Mouse (Mus musculus) embryonic facial prominence, embryonic 11.5 days (tissue): ENCODE data around the gene H2afy. TPM values are rescaled to one million over a fixed set of nuclear protein-coding genes. Genes with fewer than 3 reads are reported as not detected.

Experiments used
- ATAC-seq: fragments of 200-750 bp; cut with Nextera tagmentation; replicated peaks from 2 replicates; pipeline ENCODE4 v1.8.0; 2017; ENCODE audit warnings: low read depth; ENCODE audit not compliant: insufficient number of reproducible peaks, low FRiP score, low TSS enrichment
- DNase-seq: peaks from one replicate; pipeline ENCODE4 v3.0.0-alpha.2; 2015; ENCODE audit warnings: low spot score
- H3K27ac ChIP-seq: fragments of 300-500 bp; sonication (generic); replicated peaks from 2 replicates; pipeline ENCODE4 v1.5.1; 2014; ENCODE audit warnings: mild to moderate bottlenecking, low read depth, low read length, control low read depth
- H3K27me3 ChIP-seq: fragments of 300-500 bp; sonication (generic); 2 replicates; pipeline ENCODE4 v1.6.1; 2014; ENCODE audit warnings: mild to moderate bottlenecking, low read length, moderate library complexity, mixed read lengths; ENCODE audit not compliant: control insufficient read depth, insufficient read depth
- H3K36me3 ChIP-seq: fragments of 300-500 bp; sonication (generic); replicated peaks from 2 replicates; pipeline ENCODE4 v1.6.1; 2014; ENCODE audit warnings: low read depth, mild to moderate bottlenecking, low read length, moderate library complexity, mixed read lengths; ENCODE audit not compliant: control insufficient read depth, insufficient read depth
- H3K4me1 ChIP-seq: fragments of 300-500 bp; sonication (generic); 2 replicates; pipeline ENCODE4 v1.6.1; 2014; ENCODE audit warnings: low read length, mixed read lengths; ENCODE audit not compliant: control insufficient read depth, insufficient read depth
- H3K4me2 ChIP-seq: fragments of 300-500 bp; sonication (generic); 2 replicates; pipeline ENCODE4 v1.6.1; 2014; ENCODE audit warnings: low read depth, mild to moderate bottlenecking, control low read depth, low read length, moderate library complexity
- H3K4me3 ChIP-seq: fragments of 300-500 bp; sonication (generic); 2 replicates; pipeline ENCODE4 v1.5.1; 2014; ENCODE audit warnings: low read depth, low read length, control low read depth
- H3K9ac ChIP-seq: fragments of 300-500 bp; sonication (generic); replicated peaks from 2 replicates; pipeline ENCODE4 v1.6.1; 2014; ENCODE audit warnings: mild to moderate bottlenecking, control low read depth, low read length
- H3K9me3 ChIP-seq: fragments of 300-500 bp; sonication (generic); replicated peaks from 2 replicates; pipeline ENCODE4 v1.6.1; 2016; ENCODE audit warnings: mild to moderate bottlenecking, low read length, inconsistent platforms, mixed read lengths; ENCODE audit not compliant: control insufficient read depth
- WGBS: fragments of 180-500 bp; shearing (Covaris S2); extraction: QIAGEN DNeasy Blood & Tissue Kit; methylation state at CpG from one replicate; pipeline ENCODE4 v1.1.7; 2014; 5-methylcytosine and 5-hydroxymethylcytosine counted together
- polyA plus RNA-seq: library from polyadenylated mRNA; unstranded; fragments of >200 nt; fragmentation: Nextera tagmentation; extraction: Ambion mirVana; gene quantifications from 2 replicates; pipeline ENCODE4 v1.2.1, GENCODE M21; 2014

H2afy gene
- polyA plus RNA-seq, 1 experiment from 2014 or later, result 651 TPM

DNA sequence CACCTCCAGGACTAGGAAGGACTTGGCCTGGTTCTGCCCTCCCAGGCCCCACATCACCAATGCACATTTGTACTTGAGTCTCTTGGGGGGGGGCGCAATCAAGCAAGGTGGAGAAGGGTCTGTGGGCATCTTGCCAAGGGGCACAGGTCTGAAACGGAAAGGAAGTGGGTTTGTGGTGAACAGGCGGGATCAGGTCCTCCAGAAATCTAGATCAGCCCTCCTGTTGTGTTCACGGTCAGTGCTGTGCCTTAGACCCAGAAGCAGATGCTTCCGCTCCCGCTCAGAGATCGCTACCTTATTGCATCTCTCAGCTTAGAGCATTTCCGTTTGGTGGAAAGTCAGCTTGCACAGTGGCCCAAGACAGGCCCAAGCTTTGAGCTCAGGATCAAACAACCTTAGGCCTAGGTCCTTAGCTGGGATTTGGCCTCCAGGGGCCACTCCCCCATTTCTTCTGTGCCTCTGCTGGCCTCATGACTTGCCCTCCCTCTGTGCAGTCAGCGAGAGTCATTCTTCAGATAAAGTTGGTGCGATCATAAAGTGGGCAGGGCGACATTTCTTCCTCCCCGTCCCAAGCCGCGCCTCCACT lies 22.9 kb upstream of the H2afy start:
- H3K4me1 ChIP-seq, result peaks cover 7% of the 10 kb centered on the region
- no peak overlapping the region for H3K4me2 ChIP-seq
- H3K27ac ChIP-seq, result 0 out of 2 replicates have a peak overlapping the region, but pooled peaks have one; percentile 28
- no peaks in the 10 kb centered on the region for H3K36me3 ChIP-seq
- 48% methylated on average over 14 of the region's 14 CpGs for WGBS
- H3K4me3 ChIP-seq, result no peak overlapping the region
- H3K9ac ChIP-seq, result no peak overlapping the region
- ATAC-seq, result peak; percentile 49; the same call in 1 of the 2 replicates
- H3K9me3 ChIP-seq, result no peaks in the 10 kb centered on the region
- no peaks in the 10 kb centered on the region for H3K27me3 ChIP-seq
- DNase-seq, result no peak

DNA sequence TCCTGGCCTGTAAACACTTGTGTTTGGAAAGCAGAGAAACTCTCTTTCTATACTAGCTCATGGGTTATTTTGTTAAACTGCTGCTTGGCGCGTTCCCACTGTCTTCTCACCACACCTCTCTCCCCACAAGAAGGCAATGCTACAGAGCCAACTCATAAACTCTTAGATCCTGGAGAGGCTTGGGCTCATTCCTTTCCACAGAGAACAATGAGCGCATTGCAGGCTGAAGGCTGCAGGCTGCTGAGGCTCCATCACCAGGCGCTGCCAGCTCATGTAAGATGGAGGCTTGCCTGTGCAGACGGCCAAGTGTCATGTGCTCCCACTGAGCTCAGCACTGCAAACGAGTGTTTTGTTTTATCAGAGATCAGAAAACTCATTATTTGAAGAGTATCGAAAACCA lies 19.5 kb upstream of the H2afy start:
- no peak for ATAC-seq
- Histone ChIP-seq H3K4me1 (peaks cover 7% of the 10 kb centered on the region; the same call in 1 of the 2 replicates), H3K4me3 (no peak overlapping the region), H3K9ac (no peak overlapping the region), H3K9me3 (no peaks in the 10 kb centered on the region), H3K27me3 (no peaks in the 10 kb centered on the region), H3K4me2 (no peak overlapping the region), H3K36me3 (no peaks in the 10 kb centered on the region), H3K27ac (no peak overlapping the region)
- no peak for DNase-seq
- 58% methylated on average over 7 of the region's 7 CpGs for WGBS

DNA sequence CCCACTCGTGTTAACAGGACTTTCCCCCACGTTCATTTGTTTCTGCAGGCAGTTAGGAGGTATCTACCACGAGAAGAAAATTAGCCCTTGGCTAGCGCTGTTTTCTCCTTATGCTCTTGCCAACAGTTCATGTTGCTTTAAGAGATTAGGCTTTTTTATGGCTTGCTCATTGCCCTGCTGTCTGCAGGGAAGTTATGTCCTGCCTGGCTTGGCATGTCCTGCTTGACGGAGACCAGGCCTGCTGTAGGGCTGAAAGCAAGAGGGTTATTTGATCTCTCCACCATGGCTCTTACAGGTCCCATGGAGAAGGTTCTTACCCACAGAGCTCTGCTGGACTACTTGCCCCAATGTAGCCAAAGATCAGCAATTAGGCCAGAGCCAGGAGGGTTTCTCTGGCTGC lies 18.9 kb upstream of the H2afy start:
- Histone ChIP-seq H3K36me3 (no peaks in the 10 kb centered on the region), H3K4me2 (no peak overlapping the region), H3K4me1 (peaks cover 4% of the 10 kb centered on the region; the same call in 1 of the 2 replicates), H3K9me3 (no peaks in the 10 kb centered on the region), H3K4me3 (no peak overlapping the region), H3K27ac (no peak overlapping the region), H3K9ac (no peak overlapping the region), H3K27me3 (no peaks in the 10 kb centered on the region)
- WGBS, result 65% methylated on average over 5 of the region's 5 CpGs
- DNase-seq (no peak), ATAC-seq (no peak)

DNA sequence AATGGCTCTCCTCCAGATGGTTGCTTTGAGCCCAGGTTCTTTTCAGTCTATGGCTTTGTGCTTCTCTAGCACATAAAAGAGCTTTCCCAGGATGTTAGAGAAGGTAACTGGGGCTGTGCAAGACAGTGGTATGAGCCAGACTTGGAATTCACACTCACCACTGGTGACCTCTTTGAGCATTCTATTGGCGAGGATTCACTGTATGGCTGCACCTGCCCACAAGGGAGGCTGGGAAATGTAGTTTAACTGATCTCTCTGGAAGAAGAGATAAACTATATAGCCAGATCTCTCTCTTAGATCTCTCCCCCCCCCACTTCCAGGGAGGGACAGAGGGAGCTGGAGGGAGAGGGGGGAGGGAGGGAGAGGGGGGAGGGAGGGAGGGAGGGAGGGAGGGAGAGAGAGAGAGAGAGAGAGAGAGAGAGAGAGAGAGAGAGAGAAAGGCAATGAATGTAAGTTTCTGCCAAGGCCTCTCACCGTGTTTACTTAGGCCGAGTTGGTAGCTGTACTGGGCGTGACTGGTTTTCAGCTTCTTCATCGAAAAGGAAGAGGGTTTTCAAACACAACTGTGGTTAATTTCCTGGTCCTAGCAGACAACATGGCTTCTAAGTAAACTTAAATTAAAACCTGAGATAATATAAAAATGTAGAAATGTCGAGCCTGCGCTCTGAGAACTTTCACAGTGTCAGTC lies 16.8 kb upstream of the H2afy start:
- Histone ChIP-seq H3K4me3 (no peak overlapping the region), H3K9ac (no peak overlapping the region), H3K4me1 (no peaks in the 10 kb centered on the region), H3K4me2 (no peak overlapping the region), H3K27ac (no peak overlapping the region), H3K36me3 (no peaks in the 10 kb centered on the region), H3K27me3 (no peaks in the 10 kb centered on the region), H3K9me3 (no peaks in the 10 kb centered on the region)
- 63% methylated on average over 7 of the region's 7 CpGs for WGBS
- DNase-seq (no peak), ATAC-seq (no peak)

DNA sequence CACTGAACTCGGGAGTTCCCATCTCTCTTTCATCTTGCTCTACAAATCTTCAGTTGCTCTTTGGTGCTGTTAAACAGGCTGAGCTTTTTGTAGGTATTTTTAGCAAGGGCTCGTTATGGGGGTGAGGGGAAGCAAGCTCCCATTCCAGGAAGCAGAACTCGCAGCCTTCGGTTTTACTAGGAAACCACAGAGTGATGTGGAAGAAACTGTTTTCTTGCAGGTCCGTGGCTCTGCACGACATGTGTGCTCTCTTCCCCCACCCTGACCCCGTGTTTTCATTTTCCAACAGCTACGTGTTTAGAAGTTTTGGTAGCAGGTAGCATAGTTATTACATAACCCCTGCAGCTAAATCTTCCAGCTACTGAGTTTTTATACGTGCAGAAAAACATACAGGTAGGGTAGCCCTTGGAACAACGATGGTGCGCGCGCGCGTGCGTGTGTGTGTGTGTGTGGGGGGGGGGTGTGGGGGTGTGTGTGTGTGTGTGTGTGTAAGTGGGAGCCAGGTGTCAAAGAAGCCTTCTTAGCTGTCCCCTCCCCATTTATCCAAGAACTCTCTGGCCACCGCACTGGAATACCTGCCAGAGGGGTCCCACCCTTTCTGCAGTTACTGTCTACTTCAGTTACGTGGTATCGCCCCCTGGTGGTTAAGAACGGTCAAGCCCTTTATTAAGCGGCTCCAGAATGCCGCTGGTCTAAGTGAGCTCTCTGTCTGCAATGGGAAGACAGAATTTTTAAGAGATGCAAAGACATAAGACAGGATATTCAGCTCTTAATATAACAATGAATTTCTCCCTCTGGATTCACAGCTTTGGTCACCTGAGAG lies 15.5 kb upstream of the H2afy start:
- Histone ChIP-seq H3K36me3 (no peaks in the 10 kb centered on the region), H3K27ac (0 out of 2 replicates have a peak overlapping the region, but pooled peaks have one; percentile 6), H3K27me3 (no peaks in the 10 kb centered on the region), H3K4me2 (no peak overlapping the region), H3K4me3 (no peak overlapping the region), H3K9ac (no peak overlapping the region; the same call in 1 of the 2 replicates), H3K9me3 (no peaks in the 10 kb centered on the region), H3K4me1 (no peaks in the 10 kb centered on the region)
- DNase-seq, result peak; percentile 94
- 0 out of 2 replicates have a peak, but pooled peaks have one; percentile 23 for ATAC-seq
- 41% methylated on average over 22 of the region's 22 CpGs for WGBS

DNA sequence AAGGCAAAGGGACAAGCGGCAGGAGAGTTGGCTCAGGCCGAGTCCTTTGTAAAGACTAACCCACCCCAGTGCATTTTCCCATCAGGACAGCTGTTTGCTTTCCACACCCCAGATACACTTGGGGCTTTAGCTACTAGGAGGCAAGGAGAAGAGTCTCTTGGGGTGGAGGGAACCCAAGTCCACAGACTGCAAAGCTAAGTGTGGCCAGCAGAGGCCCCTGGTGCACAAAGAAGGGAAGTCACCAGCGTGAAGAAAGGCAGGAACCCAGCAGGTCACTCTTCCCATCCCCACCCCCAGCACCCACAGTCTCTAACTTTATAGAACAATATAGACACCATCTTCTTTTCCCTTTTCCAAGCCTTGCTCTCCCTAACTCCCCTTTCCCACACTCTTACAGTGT lies 9.4 kb upstream of the H2afy start:
- no peaks in the 10 kb centered on the region for H3K9me3 ChIP-seq
- WGBS, result 27% methylated on average over 3 of the region's 3 CpGs

DNA sequence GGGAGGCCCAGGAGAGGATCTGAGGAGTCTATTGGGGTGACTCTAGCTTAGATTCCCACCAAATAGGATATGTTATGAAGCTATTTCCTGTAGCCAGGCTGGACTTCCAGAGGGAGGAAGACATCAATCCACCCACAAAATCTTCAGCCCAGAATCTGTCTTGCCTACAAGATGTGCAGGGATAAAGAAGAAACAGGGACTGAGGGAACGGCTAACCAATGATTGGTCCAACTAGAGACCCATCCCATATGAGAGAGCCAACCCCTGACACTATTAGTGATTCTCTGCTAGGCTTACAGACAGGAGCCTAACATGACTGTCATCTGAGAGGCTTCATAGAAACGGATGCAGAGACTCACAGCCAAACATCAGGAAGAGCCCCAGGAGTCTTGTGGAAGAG lies 7.9 kb upstream of the H2afy start:
- no peaks in the 10 kb centered on the region; the same call in 1 of the 2 replicates for H3K4me1 ChIP-seq
- H3K9ac ChIP-seq, result no peak overlapping the region
- no peaks in the 10 kb centered on the region for H3K36me3 ChIP-seq
- no peak overlapping the region for H3K27ac ChIP-seq
- H3K9me3 ChIP-seq, result no peaks in the 10 kb centered on the region
- H3K4me3 ChIP-seq, result no peak overlapping the region
- 55% methylated on average over 2 of the region's 2 CpGs for WGBS
- no peaks in the 10 kb centered on the region for H3K27me3 ChIP-seq
- no peak overlapping the region for H3K4me2 ChIP-seq
- ATAC-seq (no peak), DNase-seq (no peak)

More for the DNA sequence above, 9.4 kb upstream of the H2afy start:
- DNase-seq, result no peak
- H3K4me3 ChIP-seq, result no peak overlapping the region
- H3K4me2 ChIP-seq, result no peak overlapping the region
- H3K27me3 ChIP-seq, result no peaks in the 10 kb centered on the region
- H3K4me1 ChIP-seq, result no peaks in the 10 kb centered on the region; the same call in 1 of the 2 replicates
- no peaks in the 10 kb centered on the region for H3K36me3 ChIP-seq
- no peak overlapping the region for H3K9ac ChIP-seq
- no peak for ATAC-seq
- H3K27ac ChIP-seq, result no peak overlapping the region

DNA sequence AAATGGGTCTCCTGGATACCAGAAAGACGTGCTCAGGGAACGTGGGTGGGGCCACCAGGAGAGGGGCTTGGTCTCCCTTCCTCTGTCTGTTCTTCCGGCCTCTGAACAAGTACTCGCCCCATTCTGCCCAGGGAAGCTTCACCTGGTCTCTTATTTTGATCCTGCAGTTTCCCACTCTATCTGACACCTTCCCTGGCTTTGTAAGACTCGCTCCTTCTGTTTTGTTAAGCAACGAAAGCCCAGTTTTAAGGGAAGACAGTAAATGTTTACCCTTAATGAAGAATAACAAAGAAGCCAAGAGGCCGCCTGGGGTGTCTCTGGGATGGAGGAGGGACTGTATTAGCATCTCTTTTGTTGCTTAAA lies 7.0 kb upstream of the H2afy start:
- 12% methylated on average over 7 of the region's 7 CpGs for WGBS
- no peak for DNase-seq
- no peak overlapping the region for H3K4me3 ChIP-seq
- no peak for ATAC-seq
- H3K36me3 ChIP-seq, result no peaks in the 10 kb centered on the region
- no peaks in the 10 kb centered on the region for H3K9me3 ChIP-seq
- H3K4me2 ChIP-seq, result no peak overlapping the region
- H3K4me1 ChIP-seq, result no peaks in the 10 kb centered on the region; the same call in 1 of the 2 replicates
- H3K27ac ChIP-seq, result no peak overlapping the region
- no peaks in the 10 kb centered on the region for H3K27me3 ChIP-seq
- H3K9ac ChIP-seq, result no peak overlapping the region
